ENCODE assay signal across 10 mouse cellular contexts in genomic region chr17:43362362-43362761, GRCm38 (mm10). TPM values are rescaled to one million over a fixed set of nuclear protein-coding genes. Genes with fewer than 3 reads are reported as not detected.
DNase-seq lines count a peak whose midpoint lies in the region; ATAC-seq lines count a peak whose summit lies in the region.
"Had no signal": no experiment of that assay in that cellular context is flagged by ENCODE, and none has a peak within 500 bp of the region (broad histone marks: within the 10 kb centered on the region; RNA-seq: fewer than 3 reads in every experiment).

No protein-coding gene starts in this region.

- DNase-seq in hindbrain, embryonic 14.5 days (ENCODE audit: low spot score) = no peak
- peak; percentile 28 for DNase-seq in R1 (ENCODE audit: low read depth, low spot score)
- peak; percentile 53 for DNase-seq in kidney, postnatal 10 days
- DNase-seq in ovary, adult 18-20 months (ENCODE audit: low spot score) = no peak
- DNase-seq in layer of hippocampus, adult 18-20 months (ENCODE audit: low spot score in 2 of 2) = no peak
- no peak for DNase-seq in urinary bladder, postnatal 36 days (ENCODE audit: low spot score in 2 of 2)
- DNase-seq: gastrocnemius, postnatal 36 days had no signal

- no peaks in the 10 kb centered on the region for H3K27me3 ChIP-seq in hindbrain, embryonic 13.5 days
- H3K27me3 ChIP-seq in hindbrain, embryonic 14.5 days (ENCODE audit: control insufficient read depth, insufficient read depth, low read length) = no peaks in the 10 kb centered on the region
- H3K27me3 ChIP-seq in heart, embryonic 13.5 days (replicated peaks) = peaks cover 30% of the 10 kb centered on the region

- ATAC-seq in hindbrain, embryonic 13.5 days (ENCODE audit: low FRiP score) = no peak
- ATAC-seq in hindbrain, embryonic 14.5 days (ENCODE audit: low FRiP score) = no peak
- no peak for ATAC-seq in heart, embryonic 13.5 days (ENCODE audit: extremely low read depth, insufficient number of reproducible peaks, low FRiP score, low TSS enrichment)
- ATAC-seq: CD4-positive, CD25-positive, alpha-beta regulatory T cell, adult 4 months had no signal

- no peak overlapping the region for H3K4me3 ChIP-seq in hindbrain, embryonic 13.5 days
- H3K4me3 ChIP-seq in hindbrain, embryonic 14.5 days (replicated peaks; ENCODE audit: low read length) = no peak overlapping the region
- peak overlapping the region; percentile 44 for H3K4me3 ChIP-seq in heart, embryonic 13.5 days

- H3K36me3 ChIP-seq in hindbrain, embryonic 13.5 days = no peaks in the 10 kb centered on the region
- no peaks in the 10 kb centered on the region for H3K36me3 ChIP-seq in hindbrain, embryonic 14.5 days (replicated peaks; ENCODE audit: control insufficient read depth, insufficient read depth)
- H3K36me3 ChIP-seq in heart, embryonic 13.5 days = no peaks in the 10 kb centered on the region

- H3K9ac ChIP-seq in hindbrain, embryonic 13.5 days = no peak overlapping the region
- H3K9ac ChIP-seq in hindbrain, embryonic 14.5 days = no peak overlapping the region
- peak overlapping the region; percentile 53; the same call in 1 of the 2 replicates for H3K9ac ChIP-seq in heart, embryonic 13.5 days

- no peaks in the 10 kb centered on the region for H3K9me3 ChIP-seq in hindbrain, embryonic 13.5 days
- no peaks in the 10 kb centered on the region for H3K9me3 ChIP-seq in hindbrain, embryonic 14.5 days (ENCODE audit: control insufficient read depth, low read length)
- H3K9me3 ChIP-seq in heart, embryonic 13.5 days = no peaks in the 10 kb centered on the region

- no peak overlapping the region for H3K27ac ChIP-seq in hindbrain, embryonic 13.5 days
- H3K27ac ChIP-seq in hindbrain, embryonic 14.5 days = no peak overlapping the region
- peak overlapping the region; percentile 55; the same call in 1 of the 2 replicates for H3K27ac ChIP-seq in heart, embryonic 13.5 days (replicated peaks)

- 0 out of 2 replicates have a peak overlapping the region, but pooled peaks have one; percentile 8 for H3K4me2 ChIP-seq in hindbrain, embryonic 13.5 days
- no peak overlapping the region for H3K4me2 ChIP-seq in hindbrain, embryonic 14.5 days (replicated peaks)
- peak overlapping the region; percentile 59 for H3K4me2 ChIP-seq in heart, embryonic 13.5 days

- peaks cover 12% of the 10 kb centered on the region for H3K4me1 ChIP-seq in hindbrain, embryonic 13.5 days (replicated peaks)
- no peaks in the 10 kb centered on the region for H3K4me1 ChIP-seq in hindbrain, embryonic 14.5 days (replicated peaks; ENCODE audit: control insufficient read depth, insufficient read depth, low read length)
- peaks cover 73% of the 10 kb centered on the region for H3K4me1 ChIP-seq in heart, embryonic 13.5 days

- 51% methylated on average over 11 of the region's 11 CpGs for WGBS in hindbrain, embryonic 13.5 days
- WGBS in hindbrain, embryonic 14.5 days = 42% methylated on average over 11 of the region's 11 CpGs
- 15% methylated on average over 11 of the region's 11 CpGs for WGBS in heart, embryonic 13.5 days

RNA-seq across cellular contexts. Expression of gene Adgrf5, which starts 2.1 kb away (rescaled TPM):
- 8.1 and 8.6 TPM in 2 replicates for polyA plus RNA-seq in hindbrain, embryonic 13.5 days (2015; fragmentation: Nextera tagmentation; extraction: Ambion mirVana)
- polyA plus RNA-seq in hindbrain, embryonic 14.5 days (2014; fragmentation: Nextera tagmentation; extraction: Ambion mirVana) = 9.6 TPM in 2 replicates
- 17.4 and 18.7 TPM in 2 replicates for polyA plus RNA-seq in heart, embryonic 13.5 days (2015; fragmentation: Nextera tagmentation; extraction: Ambion mirVana)
- total RNA-seq in layer of hippocampus, adult 18-20 months (2021) = 10 to 100 TPM; 28.4 to 28.7 TPM
- polyA plus RNA-seq: CD4-positive, CD25-positive, alpha-beta regulatory T cell, adult 4 months had no signal

Comparison
In these comparisons a context has a peak if more than half of its experiments do, and no peak if none do; other contexts are left out.
1. DNase-seq: peak in R1 (single experiment) and kidney, postnatal 10 days (single experiment); none in hindbrain, embryonic 14.5 days (single experiment), ovary, adult 18-20 months (single experiment), layer of hippocampus, adult 18-20 months (0 of 2) and urinary bladder, postnatal 36 days (0 of 2).